Mouse (Mus musculus): ENCODE results near the gene Capn15. TPM values are rescaled to one million over a fixed set of nuclear protein-coding genes. Genes with fewer than 3 reads are reported as not detected.
A peak's percentile ranks its signal among the peaks of the same experiment; 100 is the strongest.

Gene Capn15
- total and polyA plus RNA-seq, 3 experiments = 2.1 to 11.5 (median 6.0) TPM

DNA sequence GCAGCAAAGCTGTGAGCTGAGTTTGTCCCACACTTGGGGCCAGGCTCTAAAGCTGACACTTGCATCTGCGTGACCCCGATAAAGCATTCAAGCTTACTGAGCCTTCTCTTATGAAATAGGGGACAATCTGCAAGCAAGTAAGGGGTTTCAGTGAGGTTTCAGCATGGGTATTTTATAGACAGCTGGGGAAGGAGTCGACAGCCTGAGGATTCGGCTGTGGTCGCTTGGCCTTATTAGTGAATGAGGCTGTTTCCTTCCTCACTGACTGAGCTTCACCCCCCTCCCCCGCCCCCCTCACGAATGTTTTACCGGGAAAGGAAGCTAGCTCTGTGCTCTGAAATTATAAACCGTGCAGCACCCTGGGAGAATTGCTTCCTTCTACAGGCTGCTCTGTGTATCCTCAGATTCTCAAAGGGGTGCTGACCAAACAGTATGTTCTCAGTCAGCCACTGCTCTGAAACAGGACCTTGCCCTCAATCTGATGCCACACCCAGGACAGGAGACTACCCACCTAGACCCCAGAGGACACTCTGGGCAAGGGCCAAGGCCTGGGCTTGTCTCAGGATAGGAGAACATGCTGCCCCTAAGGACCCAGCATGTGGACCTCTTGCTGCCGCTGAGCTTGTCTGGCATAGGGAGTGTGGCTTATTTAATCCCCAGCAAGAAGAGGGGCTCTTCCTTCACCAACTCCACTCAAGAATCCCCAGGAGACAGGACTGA lies 20.3 kb upstream of the Capn15 start:
- no peaks in the 10 kb centered on the region for H3K9me3 ChIP-seq (replicated peaks; ENCODE audit: low read length)
- TF ChIP-seq JUND (conservative IDR thresholded peaks at IDR 0.05; ENCODE audit: low read depth, low read length) = no peak
- in situ Hi-C loops (cut with MboI; ENCODE audit: low pct_ligation_motif_present, low pct_unique_long_range_greater_than_20kb, low sequenced_read_pairs) = no loop called here
- no peak overlapping the region for H3K27ac ChIP-seq (ENCODE audit: insufficient read depth, low read depth)
- H3K4me1 ChIP-seq (ENCODE audit: control insufficient read depth in 1 of 2, insufficient read depth in 2 of 2) = peaks cover 12 to 58% of the 10 kb centered on the region in 2 experiments
- H3K9ac ChIP-seq (ENCODE audit: insufficient read depth, low read depth) = no peak overlapping the region
- no peak overlapping the region for H3K4me3 ChIP-seq (replicated peaks in 1 of 3; ENCODE audit: low read depth in 2 of 3, low read length in 2 of 3, poor library complexity in 1 of 3)
- DNase-seq (ENCODE audit: extremely low read depth) = peak; percentile 19
- dilution Hi-C loops (cut with MboI; ENCODE audit: extremely low pct_ligation_motif_present, extremely low pct_unique_long_range_greater_than_20kb, low sequenced_read_pairs) = no loop called here
- H3K79me2 ChIP-seq (replicated peaks; ENCODE audit: control insufficient read depth, extremely low read depth, insufficient read depth, poor library complexity, severe bottlenecking) = no peaks in the 10 kb centered on the region
- H3K36me3 ChIP-seq (replicated peaks in 1 of 2; ENCODE audit: control insufficient read depth in 1 of 2, insufficient read depth in 1 of 2, low read length in 1 of 2) = peaks cover 4 to 42% of the 10 kb centered on the region in 2 experiments
- H3K4me2 ChIP-seq (ENCODE audit: insufficient read depth, low read depth, poor library complexity, severe bottlenecking) = no peak overlapping the region
- no peaks in the 10 kb centered on the region for H3K27me3 ChIP-seq (replicated peaks)

DNA sequence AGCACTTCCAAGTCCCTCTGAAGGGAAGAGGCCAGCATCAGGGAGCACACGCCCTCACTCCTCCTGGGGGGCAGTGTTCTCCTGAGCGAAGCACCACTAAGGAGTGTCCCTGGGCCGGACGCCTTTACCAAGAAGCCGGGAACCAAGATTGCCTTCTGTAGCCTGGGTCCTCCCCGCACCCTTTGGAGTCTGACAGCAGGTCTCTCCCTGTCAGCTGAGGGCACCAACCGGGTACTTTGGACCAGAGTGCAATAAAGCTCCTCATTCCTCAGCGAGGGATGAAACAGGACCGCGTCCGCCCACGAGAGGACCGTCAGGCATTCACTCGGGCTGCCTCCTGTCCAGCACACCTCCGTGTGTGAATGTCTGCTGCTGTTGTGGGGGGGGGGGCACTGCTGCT lies 19.1 kb upstream of the Capn15 start:
- no peak for DNase-seq (ENCODE audit: extremely low read depth)
- Histone ChIP-seq H3K4me1 (ENCODE audit: control insufficient read depth in 1 of 2, insufficient read depth in 2 of 2) (peaks cover 12 to 54% of the 10 kb centered on the region in 2 experiments), H3K36me3 (replicated peaks in 1 of 2; ENCODE audit: control insufficient read depth in 1 of 2, insufficient read depth in 1 of 2, low read length in 1 of 2) (peaks cover 4 to 35% of the 10 kb centered on the region in 2 experiments), H3K27me3 (replicated peaks) (no peaks in the 10 kb centered on the region), H3K9me3 (replicated peaks; ENCODE audit: low read length) (no peaks in the 10 kb centered on the region), H3K79me2 (replicated peaks; ENCODE audit: control insufficient read depth, extremely low read depth, insufficient read depth, poor library complexity, severe bottlenecking) (no peaks in the 10 kb centered on the region), H3K27ac (ENCODE audit: insufficient read depth, low read depth) (no peak overlapping the region), H3K4me3 (replicated peaks in 1 of 3; ENCODE audit: low read depth in 2 of 3, low read length in 2 of 3, poor library complexity in 1 of 3) (no peak overlapping the region), H3K4me2 (ENCODE audit: insufficient read depth, low read depth, poor library complexity, severe bottlenecking) (no peak overlapping the region), H3K9ac (ENCODE audit: insufficient read depth, low read depth) (no peak overlapping the region)
- in situ Hi-C loops (cut with MboI; ENCODE audit: low pct_ligation_motif_present, low pct_unique_long_range_greater_than_20kb, low sequenced_read_pairs) = no loop called here
- TF ChIP-seq NRF1 (IDR thresholded peaks at IDR 0.05; ENCODE audit: low read depth, low read length) (no peak), IRF4 (IDR thresholded peaks at IDR 0.05; ENCODE audit: low read depth, low read length) (no peak), RCOR1 (conservative IDR thresholded peaks at IDR 0.05; ENCODE audit: low read depth, low read length) (no peak), BHLHE40 (IDR thresholded peaks at IDR 0.05; ENCODE audit: low read depth, low read length) (no peak), MYC (IDR thresholded peaks at IDR 0.05; ENCODE audit: low read depth, low read length) (no peak), ZKSCAN1 (IDR thresholded peaks at IDR 0.05; ENCODE audit: borderline replicate concordance, low read depth, low read length) (no peak), CHD2 (IDR thresholded peaks at IDR 0.05; ENCODE audit: low read length) (no peak), KAT2A (IDR thresholded peaks at IDR 0.05; ENCODE audit: insufficient replicate concordance, low read length) (no peak), POLR2AphosphoS2 (IDR thresholded peaks at IDR 0.05; ENCODE audit: low read depth, low read length) (no peak), CHD1 (IDR thresholded peaks at IDR 0.05; ENCODE audit: low read depth, low read length) (no peak), SMC3 (IDR thresholded peaks at IDR 0.05; ENCODE audit: low read depth, low read length) (no peak), MXI1 (IDR thresholded peaks at IDR 0.05; ENCODE audit: low read depth, low read length) (no peak), HCFC1 (IDR thresholded peaks at IDR 0.05; ENCODE audit: low read depth, low read length) (no peak)
- dilution Hi-C loops (cut with MboI; ENCODE audit: extremely low pct_ligation_motif_present, extremely low pct_unique_long_range_greater_than_20kb, low sequenced_read_pairs) = no loop called here

All from CH12.LX (cell line).